Mouse (Mus musculus) small intestine, adult 10 weeks (tissue): ENCODE measurements around the gene Zfp131. TPM values are rescaled to one million over a fixed set of nuclear protein-coding genes. Genes with fewer than 3 reads are reported as not detected.

ENCODE experiments used
- polyA plus RNA-seq: library from polyadenylated mRNA; stranded (reverse); fragments of 350-450 nt; fragmentation: Illumina TruSeq; extraction: RNeasy Lipid Tissue Mini Kit (QIAGEN cat#74804); gene quantifications from one replicate; pipeline ENCODE4 v1.2.3, GENCODE M21; 2014; ENCODE audit warnings: low replicate concordance

Gene Zfp131
- 63.1 TPM for polyA plus RNA-seq

DNA sequence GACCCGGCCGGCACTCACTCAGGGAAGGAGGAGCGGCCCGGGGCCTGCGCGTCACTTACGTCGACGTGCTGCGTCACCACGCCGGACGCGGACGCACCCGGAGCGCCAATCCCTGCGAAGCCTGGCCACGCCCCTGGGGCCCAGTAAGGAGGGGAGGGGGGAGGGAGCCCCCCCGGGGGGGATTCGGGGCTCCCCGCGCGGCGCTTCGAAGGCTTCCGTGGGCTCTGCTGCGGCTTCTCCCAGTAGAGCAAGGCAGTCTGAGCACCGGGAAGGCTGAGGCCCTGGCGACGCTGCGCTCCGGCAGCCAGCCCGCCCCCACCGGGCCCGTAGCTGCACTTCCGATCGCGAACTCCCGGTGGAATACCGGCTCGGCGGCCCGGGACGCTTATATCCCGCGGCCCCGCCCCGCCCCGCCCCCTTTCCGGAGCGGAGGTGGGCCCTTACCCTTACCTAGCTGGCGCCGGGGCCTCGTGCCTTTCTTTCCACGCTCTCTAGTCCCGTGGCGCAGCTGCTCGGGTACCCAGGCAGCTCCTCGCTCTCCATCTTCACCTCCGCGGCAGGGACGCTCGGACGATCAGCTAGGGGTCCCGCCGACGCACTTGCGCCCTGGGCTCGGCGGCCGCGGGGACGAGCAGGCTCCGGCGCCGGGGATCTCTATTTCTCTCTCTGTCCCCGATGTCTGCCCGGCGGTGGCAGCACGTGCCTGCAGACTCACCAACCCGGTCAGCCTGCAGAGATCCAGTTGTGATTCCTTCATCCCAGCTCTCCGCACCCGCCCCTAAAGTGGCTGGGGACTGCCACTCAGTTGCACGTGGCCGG, at the start of gene Zfp131:
Gene Zfp131 (minus strand): TSS at position 129 of the 819 bp plus-strand sequence.

GRCm38 (mm10) chr13:119835320-119836056, 44.8 kb upstream of the Zfp131 start, which contains the start of gene D13Ertd608e:
Gene D13Ertd608e (plus strand): TSS chr13:119836006.

DNA sequence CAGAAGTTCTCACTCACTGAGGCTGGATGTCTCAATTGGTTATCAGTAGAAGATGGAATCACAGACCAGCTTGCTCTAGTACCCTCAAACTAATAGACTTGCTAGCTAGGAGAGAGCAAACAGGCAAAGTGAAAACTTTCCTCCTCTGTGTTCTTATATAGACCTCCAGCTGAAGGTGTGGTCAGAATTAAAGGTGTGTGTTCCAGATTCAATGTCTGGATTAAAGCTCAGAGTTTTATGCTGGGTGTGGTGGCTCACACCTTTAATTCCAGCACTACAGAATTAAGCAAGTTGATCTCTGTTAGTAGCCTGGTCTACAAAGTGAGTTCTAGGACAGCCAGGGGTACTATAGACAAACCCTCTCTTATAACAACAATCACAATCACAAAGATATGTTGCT, 39.4 kb upstream of the Zfp131 start, which contains the start of gene AF067063:
Gene AF067063 (minus strand): TSS at position 101 of the 400 bp plus-strand sequence.

DNA sequence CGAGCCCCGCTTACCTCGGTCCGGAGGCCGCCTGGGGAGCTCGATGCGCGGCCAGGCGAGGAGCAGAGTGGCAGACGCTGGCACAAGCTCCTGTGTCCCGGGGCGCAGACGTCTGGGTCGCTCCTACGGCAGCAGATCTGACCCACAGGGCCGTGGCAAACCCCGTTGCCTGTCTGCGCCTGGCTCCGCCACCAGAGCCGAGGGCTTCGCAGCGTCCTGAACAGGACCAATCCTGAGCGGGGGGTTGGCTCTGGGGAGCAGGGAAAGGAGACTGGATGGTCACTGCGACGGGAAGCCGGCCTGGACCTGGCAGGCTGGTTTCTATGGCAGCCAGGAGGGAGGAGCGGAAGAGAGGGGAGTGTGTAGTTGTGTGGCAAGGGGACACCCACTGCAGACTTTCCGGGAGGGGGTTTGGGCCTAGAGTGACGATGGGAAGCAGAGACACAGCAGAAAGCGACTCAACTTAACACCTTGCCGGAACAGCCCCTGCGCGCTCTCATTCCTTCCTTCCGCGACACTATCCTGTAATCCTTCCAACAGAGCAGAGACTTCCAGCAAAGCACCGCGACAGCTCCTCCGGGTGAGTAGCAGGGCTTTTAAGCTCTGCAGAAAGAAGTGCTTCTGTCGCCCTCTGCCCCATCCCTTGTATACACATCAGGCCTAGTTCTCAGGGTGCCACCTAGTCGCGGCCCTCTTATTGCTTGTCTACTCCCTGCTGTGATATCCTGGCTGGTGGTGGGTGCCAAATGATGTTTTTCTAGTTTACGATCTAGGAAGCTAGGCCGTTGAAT, 34.8 kb downstream of the Zfp131 start, which contains the start of gene Nim1k:
Gene Nim1k (minus strand): TSS at position 202 of the 791 bp plus-strand sequence.

Other genes starting within 250 kb of the Zfp131 start
- gene Ccl28, start 167.1 kb downstream of the Zfp131 start, polyA plus RNA-seq, result 48.1 TPM
- 154 TPM for gene Hmgcs1, start 100.5 kb downstream of the Zfp131 start, polyA plus RNA-seq
- gene Nim1k, start 35.0 kb downstream of the Zfp131 start, polyA plus RNA-seq, result 0.26 TPM
- gene AF067063, start 39.3 kb upstream of the Zfp131 start, polyA plus RNA-seq, result not detected
- gene D13Ertd608e, start 45.1 kb upstream of the Zfp131 start, polyA plus RNA-seq, result not detected
- not detected for gene Tcstv1, start 103.9 kb upstream of the Zfp131 start, polyA plus RNA-seq
- not detected for gene Gm21761, start 138.4 kb upstream of the Zfp131 start, polyA plus RNA-seq
- not detected for gene B020031M17Rik, start 159.9 kb upstream of the Zfp131 start, polyA plus RNA-seq
- gene Gm36079, start 236.1 kb upstream of the Zfp131 start, polyA plus RNA-seq, result not detected